Mouse (Mus musculus) 3134 (cell line): Measurements from ENCODE around the gene Kcnq1.

ENCODE experiments used
- DNase-seq: peaks from one replicate; pipeline ENCODE4 v3.0.0-alpha.2; 2011; ENCODE audit warnings: low spot score; ENCODE audit not compliant: insufficient read length; ENCODE audit errors: extremely low read depth

Kcnq1 gene

GRCm38 (mm10) chr7:143132815-143133214 is 26.7 kb downstream of the Kcnq1 start:
- DNase-seq = no peak

- no peak for DNase-seq
Observed at GRCm38 (mm10) chr7:143136125-143136524, 30.0 kb downstream of the Kcnq1 start.

DNA sequence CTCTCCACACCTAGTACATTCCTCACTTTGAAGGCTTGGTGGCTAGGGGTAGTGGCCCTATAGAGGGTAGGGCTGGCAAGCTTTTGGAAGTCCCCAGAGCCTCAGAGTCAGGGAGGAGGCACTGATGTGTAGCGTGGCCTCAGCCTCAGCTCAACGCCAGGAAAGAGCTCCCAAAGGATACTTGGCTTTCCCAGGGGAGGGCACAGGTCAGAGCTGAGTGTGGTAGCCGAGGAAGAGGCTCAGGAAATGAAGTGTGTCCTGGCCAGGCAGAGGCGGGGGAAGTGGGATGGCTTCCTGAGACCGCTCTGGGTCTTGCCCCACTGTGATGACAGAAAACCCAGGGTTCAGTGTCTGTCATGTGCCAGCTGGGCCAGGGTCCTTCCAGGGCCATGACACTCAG is 30.4 kb downstream of the Kcnq1 start:
- no peak for DNase-seq

DNA sequence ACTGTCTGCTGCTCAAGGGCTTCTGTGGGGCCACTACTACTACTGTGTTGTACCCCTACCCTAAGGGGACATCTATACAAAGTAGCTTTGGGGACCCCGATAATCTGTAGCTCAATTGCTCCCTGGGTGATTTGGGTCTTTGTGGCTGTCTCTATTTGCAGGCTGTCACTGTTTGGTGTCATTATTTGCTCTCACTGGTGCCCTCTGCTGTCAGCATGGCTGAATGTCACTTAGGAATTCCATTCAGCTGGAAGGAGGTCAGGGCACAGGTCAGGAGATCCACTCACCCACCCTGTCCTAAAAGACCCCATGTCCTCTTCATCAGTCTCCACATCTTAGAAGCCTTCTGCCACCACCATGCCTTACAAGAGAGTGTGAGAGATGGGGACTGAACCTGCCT is 32.6 kb downstream of the Kcnq1 start:
- no peak for DNase-seq

- DNase-seq = no peak
Observed at GRCm38 (mm10) chr7:143139932-143140331, 33.8 kb downstream of the Kcnq1 start.

DNA sequence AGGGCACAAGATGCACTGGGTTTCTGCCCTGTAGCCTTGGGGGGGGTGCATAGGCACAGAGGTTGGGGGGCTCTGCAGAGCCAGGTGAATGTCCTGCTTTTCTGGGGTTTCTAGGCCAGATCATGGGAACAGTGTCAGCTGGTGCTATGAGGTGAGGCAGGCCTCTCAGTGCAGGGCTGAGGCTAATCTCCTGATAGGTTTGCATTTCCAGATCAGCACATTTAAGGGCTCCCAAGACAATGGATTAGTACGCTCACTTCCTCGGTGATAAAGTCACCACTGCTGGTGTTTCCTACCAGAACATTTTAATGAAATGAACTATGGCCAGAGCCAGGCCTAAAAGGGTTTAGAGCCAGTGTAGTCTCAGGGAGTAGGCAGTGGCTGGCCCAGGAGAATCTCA is 36.5 kb downstream of the Kcnq1 start:
- no peak for DNase-seq

DNA sequence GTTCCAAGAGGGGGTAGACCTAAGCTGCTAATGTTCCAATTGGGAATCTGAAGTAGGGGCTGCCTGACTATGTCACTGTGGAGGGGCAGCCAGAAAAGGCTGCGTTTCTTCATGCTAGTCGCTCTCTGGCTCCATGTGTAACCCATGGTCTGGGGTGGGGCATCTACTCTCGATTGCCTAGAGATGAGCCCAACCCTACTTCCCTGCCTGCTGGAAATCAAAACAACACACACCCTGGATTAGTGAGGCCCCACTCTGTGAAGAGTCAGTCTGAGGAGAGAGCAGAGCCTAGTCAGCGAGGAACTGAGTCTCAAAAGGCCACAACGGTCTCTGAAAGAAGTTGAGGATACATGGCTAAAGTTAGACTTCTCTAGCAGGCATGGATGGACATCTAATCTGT is 40.9 kb downstream of the Kcnq1 start:
- no peak for DNase-seq

- DNase-seq = no peak
Observed at GRCm38 (mm10) chr7:143151171-143151570, 45.0 kb downstream of the Kcnq1 start.

DNA sequence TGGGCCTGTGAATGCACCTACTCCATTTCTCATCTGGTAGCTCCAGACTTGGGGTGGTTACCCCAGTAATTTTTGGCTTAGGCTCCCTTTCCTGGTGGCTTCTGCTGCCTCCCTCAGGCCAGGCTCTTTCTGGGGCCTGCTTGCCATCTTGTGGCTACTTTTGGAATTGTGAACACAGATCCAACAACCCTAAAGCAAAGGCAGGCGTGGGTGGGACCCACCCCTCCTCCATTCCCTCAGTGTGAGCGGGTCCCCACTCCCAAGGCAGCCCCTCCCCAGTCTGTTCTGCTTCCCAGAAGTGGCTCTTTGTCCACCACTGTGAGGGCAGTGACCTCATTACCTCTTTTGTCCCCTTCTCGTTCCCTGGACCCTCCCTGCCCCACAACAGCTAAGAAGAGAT is 46.2 kb downstream of the Kcnq1 start:
- no peak for DNase-seq

- DNase-seq = peak; percentile 65
Observed at GRCm38 (mm10) chr7:143153915-143154373, 47.8 kb downstream of the Kcnq1 start.

GRCm38 (mm10) chr7:143154458-143154871 is 48.3 kb downstream of the Kcnq1 start:
- DNase-seq = no peak

DNA sequence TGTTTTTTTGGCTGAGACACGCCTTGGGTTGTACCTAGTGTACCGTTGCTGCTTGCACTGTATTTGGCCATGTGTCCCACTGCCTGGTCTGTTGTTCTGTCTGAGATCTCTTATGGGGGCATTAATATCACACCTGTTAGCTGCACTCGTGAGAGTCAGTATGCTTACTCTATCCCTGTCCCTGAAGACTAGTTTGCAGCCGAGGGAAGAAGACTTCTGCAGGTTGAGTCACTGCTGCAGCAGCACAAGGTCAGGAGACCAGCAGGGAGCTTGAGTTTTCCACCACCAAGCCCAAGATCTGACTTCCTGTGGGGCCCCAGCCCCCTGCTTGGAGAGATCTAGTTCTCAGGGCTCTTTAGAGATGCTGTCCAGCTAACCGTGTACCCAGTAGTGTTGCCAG is 49.1 kb downstream of the Kcnq1 start:
- DNase-seq = no peak

DNA sequence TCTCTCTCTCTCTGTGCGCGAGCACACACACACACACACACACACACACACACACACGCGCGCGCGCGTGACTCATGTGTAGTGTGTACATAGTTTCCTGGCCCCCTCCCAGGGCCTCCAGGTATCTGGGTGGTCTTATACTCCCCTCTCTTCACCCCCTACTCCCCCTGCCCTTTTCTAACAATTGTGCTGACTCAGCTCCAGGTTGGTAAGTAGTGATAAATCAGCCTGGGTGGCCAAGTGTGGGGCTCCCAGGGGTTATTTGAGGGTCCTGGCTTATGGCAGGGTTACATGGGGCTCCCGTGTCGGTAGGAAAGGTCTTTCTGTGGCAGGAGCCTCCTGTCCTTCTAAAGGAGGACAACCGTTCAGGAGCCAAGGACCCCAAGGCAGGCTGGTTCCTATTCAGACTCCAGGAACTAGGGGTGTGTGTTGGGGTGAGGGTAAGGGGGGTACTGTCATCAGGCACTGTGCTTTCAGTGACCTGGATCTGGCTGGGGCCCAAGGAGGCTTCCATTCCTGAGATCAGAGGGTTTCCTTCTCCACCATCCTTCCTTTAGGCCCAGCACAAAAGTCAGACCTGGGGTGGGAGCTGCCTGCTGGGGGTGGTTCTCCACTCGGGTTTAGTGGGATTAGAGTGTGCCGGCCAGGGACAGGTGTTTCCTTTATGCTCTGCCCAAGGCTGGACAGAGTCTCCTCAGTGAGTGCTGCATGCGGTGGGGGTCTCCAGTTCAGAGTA is 52.7 kb downstream of the Kcnq1 start:
- DNase-seq = no peak

DNA sequence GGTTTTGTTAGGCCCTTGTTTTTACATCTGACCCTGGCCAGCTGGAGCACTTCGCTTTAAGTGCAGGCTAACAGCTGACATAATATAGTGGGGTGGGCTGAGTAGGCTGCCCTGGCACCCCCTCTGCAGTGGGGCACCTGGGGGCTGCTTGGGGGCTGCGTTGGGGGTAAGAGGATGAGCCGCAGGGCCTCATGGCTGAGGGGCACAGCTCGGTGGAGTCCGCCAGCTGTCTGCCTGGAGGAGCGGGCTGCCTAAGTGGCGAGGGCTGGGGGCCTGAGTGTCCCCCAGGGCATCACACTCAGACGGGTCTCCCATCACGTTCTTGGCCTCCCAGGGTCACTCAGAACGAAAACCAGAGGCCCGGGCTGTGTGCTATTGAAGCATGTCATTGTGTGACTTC is 53.3 kb downstream of the Kcnq1 start:
- DNase-seq = no peak

- DNase-seq = no peak
Observed at GRCm38 (mm10) chr7:143160057-143160456, 53.9 kb downstream of the Kcnq1 start.

- no peak for DNase-seq
Observed at GRCm38 (mm10) chr7:143162051-143162450, 55.9 kb downstream of the Kcnq1 start.

- DNase-seq = no peak
Observed at GRCm38 (mm10) chr7:143164074-143164473, 57.9 kb downstream of the Kcnq1 start.

GRCm38 (mm10) chr7:143165687-143166265 is 59.6 kb downstream of the Kcnq1 start:
- no peak for DNase-seq

- DNase-seq = no peak
Observed at GRCm38 (mm10) chr7:143167275-143167674, 61.1 kb downstream of the Kcnq1 start.

DNA sequence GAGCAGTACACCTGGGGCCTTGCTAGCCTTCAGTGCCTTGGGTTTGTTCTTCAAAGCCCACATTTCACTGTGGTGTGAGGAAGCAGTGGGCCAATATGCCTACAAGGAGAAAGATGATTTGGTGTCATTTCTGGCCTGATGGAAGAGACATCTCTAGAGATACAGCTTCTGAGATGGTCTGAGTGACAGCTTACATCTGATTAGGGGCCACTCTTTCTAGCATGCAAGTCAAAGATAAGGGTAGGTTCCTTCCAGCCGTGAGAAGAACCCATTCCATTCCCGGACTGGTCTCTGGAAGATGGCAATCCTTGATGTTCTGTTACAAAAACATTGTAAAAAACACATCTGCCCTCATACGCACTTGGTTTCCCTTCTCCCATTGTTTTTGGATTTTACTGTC is 63.2 kb downstream of the Kcnq1 start:
- DNase-seq = no peak

DNA sequence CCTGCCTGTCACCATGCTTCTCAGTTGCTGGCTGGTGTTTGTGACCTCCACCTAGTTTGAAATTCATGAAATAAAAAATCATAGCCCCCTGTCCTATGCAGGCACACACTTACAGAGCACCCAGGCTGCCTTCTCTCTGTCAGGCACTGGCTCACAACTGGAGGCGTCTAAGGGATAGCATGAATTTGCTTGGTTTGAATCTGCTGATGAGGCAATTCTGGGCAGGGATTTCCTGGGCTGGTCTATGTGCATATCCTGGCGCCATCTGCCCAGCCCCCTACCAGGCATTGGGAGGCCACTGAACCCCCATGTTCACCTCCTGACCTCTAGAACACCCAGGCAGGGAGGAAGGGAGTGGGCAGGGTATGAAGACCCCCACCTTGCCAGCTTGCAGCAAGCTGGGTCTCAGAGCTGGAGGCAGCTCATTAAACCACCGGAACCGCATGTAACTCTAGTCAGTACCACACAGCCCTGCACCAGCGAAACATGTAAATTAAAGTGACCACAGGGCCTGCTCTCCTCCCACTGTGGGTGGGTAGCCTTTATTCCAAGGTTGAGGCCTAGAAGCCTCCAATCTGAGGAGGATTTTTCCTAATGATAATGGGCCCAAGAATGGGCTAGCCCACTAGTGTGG is 66.9 kb downstream of the Kcnq1 start:
- no peak for DNase-seq

GRCm38 (mm10) chr7:143174633-143175032 is 68.5 kb downstream of the Kcnq1 start:
- DNase-seq = no peak
